ENCODE assay signal across 28 mouse cellular contexts in genomic region chr11:49612154-49612553, GRCm38 (mm10). TPM values are rescaled to one million over a fixed set of nuclear protein-coding genes. Genes with fewer than 3 reads are reported as not detected.
"Had no signal": no experiment of that assay in that cellular context is flagged by ENCODE, and none has a peak within 500 bp of the region (broad histone marks: within the 10 kb centered on the region; RNA-seq: fewer than 3 reads in every experiment).

No protein-coding gene starts in this region.

- H3K36me3 ChIP-seq: liver, embryonic 15.5 days; midbrain, embryonic 12.5 days; midbrain, embryonic 15.5 days; neural tube, embryonic 12.5 days; neural tube, embryonic 15.5 days had no signal

- DNase-seq: kidney, adult 2 months; kidney, postnatal 10 days; kidney, postnatal 4 days; left cerebral cortex, postnatal 4 days; lung, adult 18-20 months; right cerebral cortex, adult 18-20 months; right cerebral cortex, postnatal 14 days; right cerebral cortex, postnatal 4 days; thymus, adult 2 months; thymus, postnatal 14 days; thymus, postnatal 4 days had no signal

- ATAC-seq: lung, postnatal 0 days; midbrain, embryonic 15.5 days had no signal

- H3K9me3 ChIP-seq: liver, embryonic 15.5 days; midbrain, embryonic 12.5 days; midbrain, embryonic 15.5 days; neural tube, embryonic 12.5 days; neural tube, embryonic 15.5 days had no signal

- H3K4me2 ChIP-seq: liver, embryonic 11.5 days; liver, embryonic 15.5 days; midbrain, embryonic 12.5 days; midbrain, embryonic 15.5 days; neural tube, embryonic 12.5 days; neural tube, embryonic 15.5 days had no signal

- H3K9ac ChIP-seq: liver, embryonic 15.5 days; midbrain, embryonic 12.5 days; midbrain, embryonic 15.5 days; neural tube, embryonic 12.5 days; neural tube, embryonic 15.5 days had no signal

- H3K4me3 ChIP-seq: liver, embryonic 15.5 days; midbrain, embryonic 12.5 days; midbrain, embryonic 15.5 days; neural tube, embryonic 12.5 days; neural tube, embryonic 15.5 days had no signal

- H3K27ac ChIP-seq: liver, embryonic 15.5 days; macrophage; midbrain, embryonic 12.5 days; midbrain, embryonic 15.5 days; neural tube, embryonic 12.5 days; neural tube, embryonic 15.5 days; stomach, postnatal 0 days had no signal

RNA-seq across cellular contexts. Expression of gene Flt4, which starts 3.1 kb away (rescaled TPM):
- total RNA-seq: megakaryocyte, adult 5-6 weeks had no signal

RNA-seq across cellular contexts. Expression of gene Scgb3a1, which starts 51.3 kb away (rescaled TPM):
- total RNA-seq: layer of hippocampus, adult 18-20 months; layer of hippocampus, postnatal 14 days; left cerebral cortex, adult 8-10 months; left cerebral cortex, postnatal 14 days; left cerebral cortex, postnatal 4 days; megakaryocyte, adult 5-6 weeks had no signal
- polyA plus RNA-seq: kidney, adult 2 months; kidney, embryonic 14.5 days; limb, embryonic 14.5 days; liver, embryonic 11.5 days; macrophage; midbrain, embryonic 12.5 days; midbrain, embryonic 15.5 days; neural tube, embryonic 12.5 days; neural tube, embryonic 15.5 days; stomach, embryonic 14.5 days had no signal

RNA-seq across cellular contexts. Expression of gene Olfr1380, which starts 55.5 kb away (rescaled TPM):
- total RNA-seq: layer of hippocampus, adult 18-20 months; layer of hippocampus, postnatal 14 days; left cerebral cortex, adult 8-10 months; left cerebral cortex, postnatal 14 days; left cerebral cortex, postnatal 4 days; megakaryocyte, adult 5-6 weeks had no signal
- polyA plus RNA-seq: kidney, adult 2 months; kidney, embryonic 14.5 days; limb, embryonic 14.5 days; liver, embryonic 11.5 days; liver, embryonic 15.5 days; lung, postnatal 0 days; macrophage; midbrain, embryonic 12.5 days; midbrain, embryonic 15.5 days; neural tube, embryonic 12.5 days; neural tube, embryonic 15.5 days; stomach, embryonic 14.5 days; stomach, postnatal 0 days; thymus, adult 2 months had no signal
